Mouse (Mus musculus): Measurements from ENCODE around the gene Shbg. TPM values are rescaled to one million over a fixed set of nuclear protein-coding genes. Genes with fewer than 3 reads are reported as not detected.

Shbg gene
- polyA plus RNA-seq, 1 experiment from 2014 or later: not detected

- H3K27ac ChIP-seq: no peak overlapping the region
- no peaks in the 10 kb centered on the region for H3K27me3 ChIP-seq
- no peaks in the 10 kb centered on the region for H3K9me3 ChIP-seq (replicated peaks)
- WGBS: 53% methylated on average over 2 of the region's 2 CpGs
- peaks cover 23% of the 10 kb centered on the region for H3K4me1 ChIP-seq
- no peak for ATAC-seq
- H3K36me3 ChIP-seq (ENCODE audit: poor library complexity, severe bottlenecking): peaks cover 11% of the 10 kb centered on the region
- peak overlapping the region; percentile 73 for H3K4me3 ChIP-seq
- H3K9ac ChIP-seq: peak overlapping the region; percentile 38; the same call in 1 of the 2 replicates
- H3K4me2 ChIP-seq: peak overlapping the region; percentile 100
Observed at GRCm38 (mm10) chr11:69606491-69606795, 11.3 kb downstream of the Shbg start.

DNA sequence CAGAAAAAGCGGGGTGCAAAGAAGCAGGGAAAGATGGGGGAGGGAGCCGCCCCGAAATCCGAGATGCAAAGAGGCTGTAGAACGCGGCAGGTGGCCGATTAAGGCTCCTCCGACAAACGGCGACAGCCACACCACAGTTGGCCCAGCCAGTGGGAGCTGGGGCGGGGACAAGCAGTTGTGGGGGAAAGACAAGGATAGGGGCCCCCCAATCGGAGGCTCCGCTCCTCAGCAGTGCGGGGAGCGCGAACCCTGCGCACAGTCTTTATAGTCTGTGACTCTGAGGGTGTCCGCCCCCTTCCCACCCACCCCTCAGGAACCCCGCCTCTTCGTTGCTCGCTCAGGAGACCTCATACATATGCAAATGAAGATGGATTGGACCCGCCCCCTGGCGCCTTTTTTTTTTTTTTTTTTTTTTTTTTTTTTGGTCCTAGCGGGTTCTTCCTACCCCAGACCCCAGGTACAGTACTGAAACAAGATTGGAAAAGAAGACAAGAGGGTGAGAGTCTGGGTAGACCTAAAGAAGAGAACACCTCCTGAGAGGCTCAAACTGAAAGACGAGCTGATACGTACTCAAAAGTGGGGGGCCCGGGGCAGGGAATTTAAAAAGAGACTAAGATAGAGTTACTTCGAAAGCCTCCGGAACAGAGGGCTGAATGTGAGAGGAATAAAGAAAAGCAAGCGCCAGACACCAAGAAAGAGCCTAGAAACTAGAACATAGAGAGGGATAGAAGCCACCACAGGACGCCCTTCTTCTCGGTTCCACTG is 11.8 kb downstream of the Shbg start, which contains the start of gene Atp1b2:
Atp1b2 (minus strand) TSS at position 217 of the 765 bp plus-strand sequence.
- Histone ChIP-seq H3K27ac (peak within 1 kb of the TSS; percentile 63), H3K9ac (peak within 1 kb of the TSS; percentile 87), H3K27me3 (no peaks in the 10 kb centered on the region), H3K36me3 (ENCODE audit: poor library complexity, severe bottlenecking) (peaks cover 16% of the 10 kb centered on the region), H3K9me3 (replicated peaks) (no peaks in the 10 kb centered on the region), H3K4me1 (peaks cover 23% of the 10 kb centered on the region), H3K4me3 (peak within 1 kb of the TSS; percentile 73), H3K4me2 (peak within 1 kb of the TSS; percentile 100)
- peak; percentile 96 for ATAC-seq
- 2% methylated on average over 31 of the region's 32 CpGs for WGBS

DNA sequence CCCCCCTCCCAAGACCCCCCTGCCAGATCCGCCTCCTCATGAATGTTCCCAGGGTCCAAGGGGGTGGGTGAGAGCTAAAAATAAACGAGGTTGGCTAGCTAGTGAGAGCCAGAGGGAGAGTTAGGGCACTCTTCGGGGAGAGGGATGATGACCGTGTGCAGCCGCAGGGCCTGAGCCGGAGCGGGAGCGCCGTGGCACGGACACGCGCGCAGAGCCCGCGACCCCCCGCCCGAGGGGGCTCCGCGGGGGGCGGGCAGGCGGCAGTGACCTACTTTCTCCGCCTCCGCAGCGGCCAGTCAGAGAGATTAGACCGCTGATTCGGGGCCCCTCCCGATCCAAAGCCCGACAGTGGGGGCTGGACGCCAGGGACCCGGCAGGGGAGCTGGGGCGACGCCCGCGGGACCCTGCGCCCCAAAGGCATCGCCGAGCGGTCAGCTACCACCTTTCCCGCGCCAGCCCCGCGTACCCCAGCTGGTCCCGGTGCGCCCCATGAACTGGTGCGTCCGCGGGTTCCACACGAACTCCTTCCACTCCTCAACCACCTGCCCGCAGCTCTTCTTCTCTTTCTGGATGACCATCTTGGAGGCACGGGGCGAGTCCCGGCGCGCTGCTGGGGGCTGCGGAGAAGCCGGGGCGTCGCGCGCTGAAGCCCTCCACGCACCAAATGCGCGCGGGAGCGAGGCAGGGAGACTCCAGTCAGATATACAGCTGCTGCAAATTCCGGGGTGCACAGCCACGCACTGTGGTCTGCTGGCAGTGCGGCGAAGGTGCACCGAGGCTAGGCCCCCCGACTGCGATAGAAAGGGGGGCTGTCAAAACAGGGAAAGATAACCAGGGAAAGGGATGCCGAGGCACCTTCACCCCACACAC is 12.7 kb downstream of the Shbg start:
- Histone ChIP-seq H3K4me2 (peak overlapping the region; percentile 100), H3K4me3 (peak overlapping the region; percentile 73), H3K4me1 (peaks cover 32% of the 10 kb centered on the region), H3K9me3 (replicated peaks) (no peaks in the 10 kb centered on the region), H3K9ac (peak overlapping the region; percentile 87), H3K27ac (peak overlapping the region; percentile 63), H3K36me3 (ENCODE audit: poor library complexity, severe bottlenecking) (peaks cover 16% of the 10 kb centered on the region), H3K27me3 (no peaks in the 10 kb centered on the region)
- peak; percentile 63 for ATAC-seq
- WGBS: under 1% methylated on average over 56 of the region's 73 CpGs

DNA sequence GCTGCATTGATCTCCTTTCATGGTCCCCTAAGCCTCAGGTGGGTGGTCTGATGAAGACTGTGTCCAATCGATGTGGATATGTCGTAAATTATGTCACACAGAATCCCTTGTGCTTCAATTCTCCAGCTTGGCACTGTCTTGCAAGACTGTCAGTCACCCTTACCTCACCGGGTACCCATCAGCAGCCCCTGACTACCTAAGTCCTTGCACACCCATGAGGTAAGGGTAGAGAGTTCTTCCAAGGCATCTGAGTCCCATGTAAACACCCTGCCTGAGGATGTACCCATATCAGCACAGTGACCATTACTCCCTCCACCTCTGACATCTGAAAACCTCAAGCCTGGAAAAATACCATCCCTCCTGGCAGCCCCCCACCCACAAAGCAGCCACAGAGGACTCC is 13.4 kb downstream of the Shbg start:
- peak overlapping the region; percentile 100 for H3K4me2 ChIP-seq
- 61% methylated on average over 3 of the region's 3 CpGs for WGBS
- peak overlapping the region; percentile 73 for H3K4me3 ChIP-seq
- ATAC-seq: no peak
- H3K4me1 ChIP-seq: peaks cover 38% of the 10 kb centered on the region
- no peaks in the 10 kb centered on the region for H3K27me3 ChIP-seq
- no peak overlapping the region for H3K27ac ChIP-seq
- no peaks in the 10 kb centered on the region for H3K9me3 ChIP-seq (replicated peaks)
- H3K9ac ChIP-seq: peak overlapping the region; percentile 87
- peaks cover 16% of the 10 kb centered on the region for H3K36me3 ChIP-seq (ENCODE audit: poor library complexity, severe bottlenecking)

GRCm38 (mm10) chr11:69603516-69603915 is 14.2 kb downstream of the Shbg start:
- no peaks in the 10 kb centered on the region for H3K27me3 ChIP-seq
- H3K27ac ChIP-seq: no peak overlapping the region
- peak overlapping the region; percentile 100; the same call in 1 of the 2 replicates for H3K4me2 ChIP-seq
- WGBS: 88% methylated on average over 8 of the region's 8 CpGs
- peaks cover 16% of the 10 kb centered on the region for H3K36me3 ChIP-seq (ENCODE audit: poor library complexity, severe bottlenecking)
- no peak overlapping the region for H3K4me3 ChIP-seq
- no peak for ATAC-seq
- H3K9ac ChIP-seq: no peak overlapping the region
- H3K4me1 ChIP-seq: peaks cover 38% of the 10 kb centered on the region
- H3K9me3 ChIP-seq (replicated peaks): no peaks in the 10 kb centered on the region

DNA sequence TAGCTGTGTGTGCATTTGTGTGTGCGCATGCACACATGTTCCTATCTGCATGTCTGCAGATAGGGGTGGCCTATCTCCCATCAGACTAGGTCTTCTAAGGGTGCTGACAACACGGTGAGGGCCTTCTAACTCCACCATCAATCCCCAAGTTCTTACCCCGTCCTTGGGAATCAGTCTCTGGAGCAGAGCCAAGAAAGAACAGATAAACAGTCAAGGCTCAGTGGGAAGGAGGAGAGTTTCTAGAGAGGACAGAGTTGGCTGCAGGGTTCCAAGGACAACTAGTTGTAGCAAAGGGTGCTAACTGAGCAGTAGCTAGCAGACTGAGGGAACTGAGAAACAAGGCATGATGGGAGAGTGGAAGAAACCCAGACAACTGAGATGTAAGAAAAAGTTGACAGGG is 15.9 kb downstream of the Shbg start:
- H3K4me1 ChIP-seq: peaks cover 38% of the 10 kb centered on the region
- WGBS: 82% methylated on average over 3 of the region's 3 CpGs
- ATAC-seq: no peak

DNA sequence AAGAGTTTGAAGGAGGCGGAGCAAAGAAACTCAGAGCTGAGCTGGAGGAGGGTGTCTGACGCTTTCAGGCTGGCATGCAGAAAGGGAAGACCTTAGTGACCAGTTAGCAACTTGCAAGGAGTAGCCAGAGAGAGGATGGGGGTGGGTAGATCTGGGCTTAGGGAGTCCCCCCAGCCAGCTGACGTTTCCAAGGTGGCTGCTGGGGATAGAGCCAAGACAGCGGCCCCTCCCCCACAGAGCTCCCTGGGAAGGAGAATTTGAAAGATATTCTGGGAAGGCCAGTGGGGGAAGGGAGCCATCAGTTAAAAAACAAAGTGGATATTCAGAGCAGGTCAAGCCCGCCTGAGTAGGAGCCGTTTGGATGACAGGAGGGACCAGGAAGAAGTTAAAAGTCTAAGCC is 17.6 kb downstream of the Shbg start:
- H3K9ac ChIP-seq: 0 out of 2 replicates have a peak overlapping the region, but pooled peaks have one; percentile 1
- no peaks in the 10 kb centered on the region for H3K27me3 ChIP-seq
- H3K36me3 ChIP-seq (ENCODE audit: poor library complexity, severe bottlenecking): peaks cover 21% of the 10 kb centered on the region
- H3K4me3 ChIP-seq: no peak overlapping the region
- peak overlapping the region; percentile 17; the same call in 1 of the 2 replicates for H3K4me2 ChIP-seq
- no peak overlapping the region for H3K27ac ChIP-seq
- H3K4me1 ChIP-seq: peaks cover 31% of the 10 kb centered on the region
- ATAC-seq: no peak
- H3K9me3 ChIP-seq (replicated peaks): no peaks in the 10 kb centered on the region
- WGBS: 9% methylated on average over 6 of the region's 6 CpGs

More for the DNA sequence above, 15.9 kb downstream of the Shbg start:
- Histone ChIP-seq H3K4me3 (no peak overlapping the region), H3K27me3 (no peaks in the 10 kb centered on the region), H3K9me3 (replicated peaks) (no peaks in the 10 kb centered on the region), H3K9ac (no peak overlapping the region), H3K27ac (no peak overlapping the region), H3K4me2 (no peak overlapping the region), H3K36me3 (ENCODE audit: poor library complexity, severe bottlenecking) (peaks cover 16% of the 10 kb centered on the region)

DNA sequence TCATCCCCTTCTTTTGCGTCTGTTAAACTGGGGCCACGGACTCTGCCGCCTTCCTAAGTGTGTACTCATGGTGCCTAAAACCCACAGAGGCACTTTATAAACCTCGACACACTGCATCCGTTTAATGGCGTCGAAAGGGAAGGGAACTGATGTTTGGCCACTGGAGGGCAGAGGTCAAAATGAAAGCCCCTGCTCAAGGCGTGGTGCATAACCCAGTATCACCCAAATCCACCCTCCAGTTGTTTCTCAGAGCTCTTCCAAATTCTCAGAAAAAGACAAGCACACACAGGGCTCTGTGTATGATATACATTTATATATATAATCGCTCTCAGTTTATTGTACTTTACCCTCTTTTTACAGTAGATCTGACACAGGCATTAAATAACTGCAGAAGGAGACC is 18.3 kb downstream of the Shbg start:
- H3K9ac ChIP-seq: 0 out of 2 replicates have a peak overlapping the region, but pooled peaks have one; percentile 1
- no peak for ATAC-seq
- WGBS: 12% methylated on average over 9 of the region's 9 CpGs
- H3K4me3 ChIP-seq: no peak overlapping the region
- H3K27ac ChIP-seq: no peak overlapping the region; the same call in 1 of the 2 replicates
- H3K27me3 ChIP-seq: no peaks in the 10 kb centered on the region
- H3K4me2 ChIP-seq: no peak overlapping the region
- H3K36me3 ChIP-seq (ENCODE audit: poor library complexity, severe bottlenecking): peaks cover 21% of the 10 kb centered on the region
- H3K9me3 ChIP-seq (replicated peaks): no peaks in the 10 kb centered on the region
- peaks cover 25% of the 10 kb centered on the region for H3K4me1 ChIP-seq

DNA sequence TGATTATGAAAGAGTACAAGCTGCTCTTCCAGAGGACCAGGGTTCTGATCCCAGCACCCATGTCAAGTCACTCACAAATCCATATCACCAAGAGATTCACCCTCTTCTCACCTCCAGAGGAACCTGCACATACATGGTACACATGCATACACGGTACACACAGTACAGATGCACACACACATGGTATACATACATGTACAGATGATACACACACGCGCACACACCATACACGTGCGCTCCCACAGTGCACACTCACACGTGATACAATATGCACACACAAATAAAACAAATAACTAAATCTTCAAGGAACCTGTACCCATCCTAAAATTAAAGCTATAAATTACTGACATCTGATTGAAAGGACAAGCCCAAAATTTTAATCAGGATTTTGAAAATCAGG is 22.9 kb downstream of the Shbg start:
- no peak for ATAC-seq
- no peaks in the 10 kb centered on the region for H3K27me3 ChIP-seq
- H3K27ac ChIP-seq: no peak overlapping the region
- peaks cover 39% of the 10 kb centered on the region for H3K36me3 ChIP-seq (ENCODE audit: poor library complexity, severe bottlenecking)
- H3K4me2 ChIP-seq: no peak overlapping the region
- peaks cover 12% of the 10 kb centered on the region for H3K4me1 ChIP-seq
- H3K9me3 ChIP-seq (replicated peaks): no peaks in the 10 kb centered on the region
- H3K9ac ChIP-seq: no peak overlapping the region
- 96% methylated on average over 6 of the region's 6 CpGs for WGBS
- H3K4me3 ChIP-seq: no peak overlapping the region

DNA sequence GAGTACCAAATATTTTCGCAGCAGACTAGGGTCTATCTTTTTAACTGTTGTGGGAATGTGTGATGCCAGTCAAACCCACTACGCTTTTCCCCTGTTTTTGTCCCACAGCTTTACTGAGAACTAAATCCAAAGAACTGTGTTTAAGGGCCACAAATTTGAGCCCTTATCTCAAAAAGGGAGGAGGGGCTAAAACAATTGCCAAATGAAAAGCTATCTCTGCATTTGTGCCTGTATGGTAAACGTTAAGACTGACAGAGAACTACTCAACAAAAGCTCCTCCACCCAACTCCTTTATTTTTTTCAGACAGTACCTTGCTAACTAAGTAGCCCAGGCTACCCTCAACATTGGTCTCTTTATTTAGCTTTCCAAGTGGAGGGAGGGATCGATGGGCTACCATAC is 24.9 kb downstream of the Shbg start:
- Histone ChIP-seq H3K4me3 (no peak overlapping the region), H3K27ac (peak overlapping the region; percentile 40), H3K4me1 (peaks cover 8% of the 10 kb centered on the region), H3K27me3 (no peaks in the 10 kb centered on the region), H3K9ac (no peak overlapping the region), H3K4me2 (no peak overlapping the region), H3K9me3 (replicated peaks) (no peaks in the 10 kb centered on the region), H3K36me3 (ENCODE audit: poor library complexity, severe bottlenecking) (peaks cover 60% of the 10 kb centered on the region)
- no peak for ATAC-seq
- 85% methylated on average over 4 of the region's 4 CpGs for WGBS

- Histone ChIP-seq H3K4me3 (no peak overlapping the region), H3K4me1 (peaks cover 8% of the 10 kb centered on the region), H3K36me3 (ENCODE audit: poor library complexity, severe bottlenecking) (peaks cover 67% of the 10 kb centered on the region), H3K27me3 (no peaks in the 10 kb centered on the region), H3K9ac (no peak overlapping the region; the same call in 1 of the 2 replicates), H3K27ac (peak overlapping the region; percentile 40), H3K9me3 (replicated peaks) (no peaks in the 10 kb centered on the region), H3K4me2 (no peak overlapping the region)
- WGBS: 57% methylated on average over 7 of the region's 7 CpGs
- peak; percentile 67; the same call in 1 of the 2 replicates for ATAC-seq
Observed at GRCm38 (mm10) chr11:69591899-69592637, 25.6 kb downstream of the Shbg start.

Data from forebrain, embryonic 13.5 days (tissue).